Mouse (Mus musculus) spleen, adult 2 months (tissue): ENCODE data around the gene Hdhd5.

Experiments used
- CTCF ChIP-seq: fragments of 200-500 bp; IDR thresholded peaks from 2 replicates; pipeline ENCODE4 v1.5.1; 2011; ENCODE audit warnings: mild to moderate bottlenecking, inconsistent platforms; ENCODE audit not compliant: insufficient read depth, insufficient read length, insufficient replicate concordance; ENCODE audit errors: extremely low read depth
- POLR2A ChIP-seq: fragments of 200-500 bp; IDR thresholded peaks from 2 replicates; pipeline ENCODE4 v1.6.1; 2011; ENCODE audit warnings: low read depth, low read length, inconsistent platforms

GRCm38 (mm10) chr6:120550173-120550572 is 19.1 kb upstream of the Hdhd5 start:
- no peak for TF ChIP-seq CTCF
- TF ChIP-seq POLR2A, result no peak
